Mouse (Mus musculus): ENCODE measurements at regions not wholly inside any gene's neighbourhood (a gene's known extent, or its start where the extent isn't known, plus 50 kb on each side); places are given as distances from the start of the nearest gene placed in this dataset.
"Not testable (repeated sequence)": the region's sequence is repeated elsewhere in the genome, so short reads cannot be mapped to it uniquely, and the experiment has no call there.

DNA sequence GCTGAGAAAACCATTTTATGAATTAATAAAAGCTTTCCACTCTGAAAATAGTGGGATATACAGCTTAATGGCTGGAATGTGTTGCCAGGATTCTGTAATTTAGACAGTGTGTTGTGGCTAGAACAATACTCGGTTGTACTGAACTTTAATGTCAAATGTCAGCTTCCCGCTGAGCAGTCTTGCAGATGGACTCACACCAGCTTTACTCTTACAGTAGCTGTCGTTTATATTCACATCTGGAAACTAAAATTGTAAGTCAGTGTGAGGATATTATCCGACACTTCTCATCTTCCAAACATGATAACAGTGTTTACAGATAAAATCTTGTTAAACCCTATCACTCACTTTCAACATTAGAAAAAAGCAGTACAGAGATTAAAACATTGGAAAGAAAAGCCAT lies 328.3 kb upstream of the Gje1 start:
- DNase-seq (ENCODE audit: low read depth, low spot score), result no peak

DNA sequence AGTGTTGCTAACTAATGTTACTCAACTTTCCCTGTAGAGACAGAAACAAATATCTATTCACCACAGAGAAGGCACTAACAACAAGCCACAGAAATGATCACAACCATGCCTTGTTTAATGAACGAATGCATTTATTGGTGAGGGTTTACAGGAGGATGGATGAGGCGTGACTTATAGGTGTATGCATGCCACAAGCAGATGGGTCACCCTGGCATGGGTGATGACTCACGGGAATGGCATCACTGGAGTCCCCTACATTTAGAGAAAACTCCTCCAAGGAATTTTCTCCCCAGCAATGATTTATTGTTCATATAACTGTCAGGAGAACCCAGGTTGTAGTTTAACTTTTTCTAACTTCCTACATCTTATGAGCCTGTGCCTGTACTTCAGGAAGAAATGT lies 319.6 kb upstream of the Gje1 start:
- DNase-seq (ENCODE audit: low read depth, low spot score), result peak; percentile 75

DNA sequence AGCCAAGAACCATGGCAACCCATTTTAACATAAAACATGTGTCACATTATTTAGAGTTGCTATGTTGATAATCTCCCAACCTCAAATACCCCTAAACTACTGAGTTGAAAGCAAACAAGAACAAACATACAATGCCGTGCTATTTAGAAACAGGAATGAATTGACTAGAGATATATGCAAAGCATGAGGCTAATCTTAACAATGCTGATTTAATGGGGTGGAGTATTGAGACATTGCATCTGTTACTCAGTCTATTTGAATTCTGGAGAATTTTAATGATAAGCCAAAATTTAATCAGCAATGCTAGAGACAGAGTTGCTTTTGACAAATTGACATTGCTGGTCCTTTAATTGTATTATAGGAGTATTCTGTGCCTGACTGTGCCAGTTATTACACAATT lies 313.5 kb upstream of the Gje1 start:
- DNase-seq (ENCODE audit: low read depth, low spot score), result no peak

DNA sequence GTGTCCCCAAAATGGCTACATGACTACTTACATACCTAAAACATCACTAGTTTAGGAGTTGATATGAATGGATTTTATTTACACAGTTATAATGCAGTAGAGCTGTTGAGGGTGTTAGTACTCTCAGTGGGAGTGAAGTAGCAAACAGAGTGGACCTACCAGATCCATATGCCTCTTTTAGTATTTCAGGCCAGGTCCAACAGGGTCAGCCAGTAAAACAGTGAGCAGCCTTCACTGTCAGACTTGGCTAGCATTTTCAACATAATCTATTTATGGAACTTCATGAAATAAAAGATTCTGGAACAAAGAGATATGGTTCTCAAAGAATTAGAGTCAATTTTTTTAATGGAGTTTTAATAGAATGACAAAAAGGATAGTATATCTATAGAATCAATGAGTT lies 311.1 kb upstream of the Gje1 start:
- no peak for DNase-seq (ENCODE audit: low read depth, low spot score)

DNA sequence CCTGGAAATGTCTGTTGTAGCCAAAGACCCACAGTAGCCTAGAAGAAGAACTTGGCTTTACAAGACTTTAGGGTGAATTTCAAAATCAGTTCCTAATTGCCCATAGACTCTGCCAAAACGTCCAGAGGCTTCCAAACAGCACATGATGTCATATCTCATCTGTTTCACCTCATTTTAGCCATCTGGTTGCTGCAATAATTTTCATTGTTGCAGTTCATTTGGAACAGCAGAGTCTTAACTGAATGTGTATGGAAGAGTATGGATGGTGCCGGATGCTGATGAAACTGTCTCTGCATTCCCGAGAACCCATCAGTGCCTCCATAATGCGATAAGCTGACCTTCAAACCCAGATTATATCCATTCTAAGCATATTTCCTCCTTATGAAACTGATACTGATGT lies 295.9 kb upstream of the Gje1 start:
- DNase-seq (ENCODE audit: low read depth, low spot score), result no peak

DNA sequence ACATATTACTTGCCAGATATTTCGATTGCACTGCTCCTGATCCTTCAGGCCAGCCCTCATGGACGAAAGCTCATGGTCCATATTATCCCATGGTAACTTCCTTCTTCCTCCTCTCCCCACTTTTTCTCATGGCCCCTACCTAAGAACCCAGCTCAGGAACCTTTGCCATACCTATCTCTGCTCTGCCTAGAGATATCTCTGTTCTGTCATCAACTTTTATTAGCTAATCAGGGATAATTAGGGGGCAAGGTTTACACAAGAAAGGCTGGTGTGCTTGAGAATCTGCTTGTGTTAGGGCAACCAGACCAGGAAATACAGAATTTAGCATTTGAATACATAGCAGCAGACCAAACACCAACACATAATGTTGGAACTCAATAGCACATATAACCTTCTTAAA lies 278.4 kb upstream of the Gje1 start:
- no peak for DNase-seq (ENCODE audit: low read depth, low spot score)

DNA sequence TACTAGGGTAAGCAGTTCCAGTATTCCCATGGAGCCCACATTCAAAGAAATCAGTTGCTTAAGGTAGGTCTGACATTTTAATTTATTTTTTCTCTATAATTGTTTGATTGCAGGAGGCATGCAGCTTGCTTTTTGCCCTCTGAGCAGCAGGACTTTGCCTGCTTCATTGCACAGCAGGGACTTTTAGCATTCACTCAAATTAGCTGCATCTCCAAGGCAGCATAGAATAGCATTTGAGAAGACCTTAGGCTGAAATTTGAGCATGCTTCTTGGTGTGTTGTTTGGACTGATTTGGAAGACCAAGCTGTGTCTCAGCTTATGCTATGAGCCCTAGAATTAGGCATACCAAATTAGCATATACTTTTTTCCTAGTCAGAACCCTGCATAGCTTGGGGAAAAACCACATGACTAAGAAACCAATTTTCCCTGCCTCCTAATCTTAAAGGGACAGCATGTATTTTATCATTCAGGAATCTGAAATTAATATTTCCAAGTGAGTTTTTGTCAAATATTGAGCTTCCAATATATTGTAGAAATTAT lies 271.7 kb upstream of the Gje1 start:
- DNase-seq (ENCODE audit: low read depth, low spot score), result no peak

DNA sequence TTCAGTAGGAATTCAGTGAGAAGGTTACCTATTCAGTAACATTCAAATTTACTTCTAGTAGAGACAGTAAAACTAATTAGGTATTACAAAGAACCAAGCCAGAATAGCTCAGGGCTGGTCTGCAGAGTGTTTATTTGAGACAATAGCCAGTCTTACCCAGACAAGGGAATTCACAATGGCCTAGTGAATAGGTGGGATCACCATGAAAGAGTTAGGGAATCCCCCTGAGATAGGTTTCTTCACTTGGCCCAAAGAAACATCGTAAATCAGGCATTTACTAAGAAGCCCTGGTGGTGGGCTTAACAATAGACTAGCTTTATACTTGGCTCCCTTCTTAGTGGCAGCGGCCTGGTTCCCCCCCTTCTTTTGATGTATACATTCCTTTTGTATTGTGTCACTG lies 268.6 kb upstream of the Gje1 start:
- not testable (repeated sequence) for DNase-seq (ENCODE audit: low read depth, low spot score)

DNA sequence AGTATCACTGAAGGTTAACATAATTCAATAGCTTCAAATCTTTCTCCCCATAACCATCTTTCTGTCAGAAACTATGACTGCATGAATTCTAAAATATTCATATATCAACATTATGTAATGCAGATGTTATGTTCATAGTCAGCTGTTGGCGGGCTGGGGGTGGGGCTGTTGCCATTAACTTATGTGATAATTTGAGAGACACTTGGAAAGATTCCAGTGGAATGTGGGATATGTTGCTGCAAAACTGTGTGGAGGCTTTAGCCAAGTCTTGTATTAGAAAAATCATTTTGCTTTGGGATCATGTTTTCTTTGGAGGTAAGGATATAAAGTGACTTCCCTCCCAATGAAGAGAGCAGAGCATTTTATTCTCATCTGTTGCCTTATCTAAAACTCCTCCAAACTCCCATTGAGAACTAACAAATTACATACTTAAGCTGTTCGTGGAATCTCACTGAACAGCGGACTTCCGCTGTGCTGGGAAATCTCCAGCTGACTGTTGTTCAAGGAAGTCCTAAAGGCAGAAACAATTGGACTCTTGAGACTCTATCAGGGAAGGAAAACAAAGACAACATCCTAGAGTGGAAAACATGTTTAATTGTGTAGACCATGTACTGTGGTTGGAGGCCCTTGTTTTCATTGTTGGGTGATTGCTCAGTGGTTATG lies 260.2 kb upstream of the Gje1 start:
- peak; percentile 59 for DNase-seq (ENCODE audit: low read depth, low spot score)

DNA sequence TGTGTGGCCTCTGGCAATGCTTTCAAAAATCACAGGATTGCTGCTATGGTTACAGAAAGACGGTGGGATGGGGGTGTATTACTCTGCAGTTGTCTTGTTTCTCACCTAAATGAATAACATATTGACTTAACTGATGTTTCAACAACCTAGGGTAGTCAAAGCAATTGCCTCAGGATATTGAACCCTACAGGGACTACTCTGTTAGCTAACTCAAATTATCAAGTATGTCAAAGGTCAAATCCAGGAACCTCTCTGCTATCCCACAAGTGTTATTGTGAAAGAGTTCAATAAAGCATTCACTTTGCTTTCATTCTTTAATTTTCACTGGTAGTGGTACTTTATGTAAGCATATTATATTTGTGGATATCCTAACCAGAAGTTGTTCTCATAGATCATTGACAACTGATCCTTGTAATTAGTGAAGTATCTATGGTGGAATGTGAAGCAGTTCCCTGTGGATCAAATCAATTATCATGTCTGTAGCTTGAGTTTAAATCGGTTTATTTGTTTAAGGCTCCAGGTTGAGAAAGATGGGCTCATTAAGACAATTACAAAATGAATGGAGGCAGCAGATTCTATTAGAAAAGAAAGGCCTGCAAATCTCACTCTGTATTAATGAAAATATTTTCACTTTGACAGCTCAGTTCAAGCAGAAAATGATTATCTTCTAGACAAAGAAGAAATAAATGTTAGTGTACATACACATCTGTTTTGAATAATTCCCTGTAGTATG lies 259.4 kb upstream of the Gje1 start:
- DNase-seq (ENCODE audit: low read depth, low spot score), result peak; percentile 3

DNA sequence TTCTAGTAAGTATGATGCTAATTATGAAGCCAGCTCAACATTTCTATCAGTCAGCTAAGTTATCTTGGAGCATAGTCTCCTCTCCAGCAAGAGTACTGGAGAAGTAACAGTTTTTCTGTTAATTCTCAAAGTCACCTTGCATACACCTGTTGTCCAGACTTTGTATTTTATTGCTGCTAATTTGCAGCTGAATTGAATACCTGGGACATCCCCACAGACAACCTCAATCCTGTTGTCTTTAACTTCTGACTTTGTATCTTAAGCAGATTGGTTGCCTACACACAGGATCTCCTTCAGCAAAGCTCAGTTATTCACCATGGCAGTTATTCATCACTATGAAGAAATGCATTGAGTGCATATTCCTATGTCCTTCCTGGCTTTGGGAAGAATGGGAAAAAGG lies 251.7 kb upstream of the Gje1 start:
- no peak for DNase-seq (ENCODE audit: low read depth, low spot score)

DNA sequence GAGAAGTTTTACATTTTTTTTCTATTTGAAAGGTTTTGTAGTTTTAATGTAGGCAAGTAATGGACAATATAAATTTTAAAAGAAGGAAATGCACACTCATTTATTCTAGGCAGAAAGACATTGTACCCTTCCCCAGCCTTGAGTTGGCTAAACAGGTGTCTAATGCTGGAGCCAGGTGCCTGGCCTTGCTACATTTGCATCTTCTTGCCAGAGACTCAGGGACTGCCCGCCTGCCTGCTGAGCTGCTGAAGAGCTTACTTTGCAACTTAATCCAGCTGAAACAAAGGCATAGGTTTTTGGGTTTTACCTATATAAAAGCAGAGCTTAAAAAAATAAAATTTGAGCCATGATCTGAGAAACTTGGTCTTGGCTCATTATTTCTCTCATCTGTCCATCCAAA lies 249.6 kb upstream of the Gje1 start:
- DNase-seq (ENCODE audit: low read depth, low spot score), result no peak

DNA sequence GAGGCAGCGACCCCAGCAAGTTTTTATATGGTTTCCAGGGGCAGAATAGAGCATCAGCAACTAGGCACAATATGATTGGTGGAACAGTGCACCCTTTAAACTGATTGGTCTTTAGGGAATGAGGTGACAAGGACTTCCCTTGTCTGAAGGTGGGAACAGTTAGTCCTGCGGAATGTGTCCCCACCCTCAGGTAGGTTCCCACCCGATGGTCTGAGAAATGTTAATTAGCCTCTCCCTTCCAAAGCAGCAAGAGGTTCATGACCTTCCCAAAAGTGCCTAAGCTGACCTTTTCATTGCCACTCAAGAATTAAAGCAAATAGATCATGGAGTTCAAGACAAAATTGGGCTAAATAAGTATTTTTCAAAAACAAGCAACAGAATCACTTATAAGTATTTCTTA lies 248.8 kb upstream of the Gje1 start:
- not testable (repeated sequence) for DNase-seq (ENCODE audit: low read depth, low spot score)

DNA sequence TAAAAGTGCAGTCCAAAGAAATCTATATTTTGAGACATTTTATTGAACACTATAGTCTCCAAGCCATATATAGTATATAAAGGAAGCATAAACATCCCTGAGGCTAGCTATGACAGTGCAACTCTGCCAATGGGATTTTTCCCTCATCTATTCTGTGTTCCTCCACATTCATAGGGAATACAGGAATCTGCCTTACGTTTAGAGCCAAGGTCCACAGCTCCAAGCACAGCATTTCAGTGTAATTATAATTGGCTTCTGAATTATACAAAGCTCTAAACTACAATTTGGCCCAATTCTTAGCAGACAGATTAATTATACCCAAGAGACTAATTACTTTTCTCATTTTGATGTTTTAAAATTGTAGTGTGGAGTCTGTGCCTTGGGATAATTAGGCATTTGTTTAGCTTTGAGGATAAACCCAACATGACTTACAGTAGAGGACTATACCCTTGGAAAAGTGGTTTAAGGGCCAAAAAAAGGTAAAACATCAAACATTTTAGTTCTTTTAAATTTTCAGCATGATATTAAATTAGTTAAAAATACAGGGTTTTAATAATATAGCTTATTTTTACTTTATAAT lies 235.0 kb upstream of the Gje1 start:
- no peak for DNase-seq (ENCODE audit: low read depth, low spot score)

DNA sequence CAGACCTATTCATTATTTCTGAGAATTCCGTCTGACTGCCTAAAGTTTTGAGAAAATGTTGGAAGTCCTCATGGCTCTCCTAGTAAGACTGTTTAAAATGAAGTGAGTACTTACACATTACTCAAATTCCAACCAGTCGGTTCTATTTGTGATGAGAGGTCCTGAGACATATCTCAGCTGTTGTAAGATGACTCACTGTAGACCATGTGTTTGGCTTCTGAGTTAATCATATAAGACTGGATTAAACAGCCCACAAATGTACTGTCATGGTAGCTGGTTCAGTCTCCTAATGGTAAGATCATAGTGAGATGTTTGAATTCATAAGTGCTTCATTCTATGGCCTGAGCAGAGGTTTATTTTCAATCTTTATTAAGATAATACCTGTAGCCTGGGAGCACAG lies 223.9 kb upstream of the Gje1 start:
- peak; percentile 48 for DNase-seq (ENCODE audit: low read depth, low spot score)

Data from 3T3-L1 (cell line).